Mouse (Mus musculus): ENCODE results near the gene Apc2.

The Apc2 gene

DNA sequence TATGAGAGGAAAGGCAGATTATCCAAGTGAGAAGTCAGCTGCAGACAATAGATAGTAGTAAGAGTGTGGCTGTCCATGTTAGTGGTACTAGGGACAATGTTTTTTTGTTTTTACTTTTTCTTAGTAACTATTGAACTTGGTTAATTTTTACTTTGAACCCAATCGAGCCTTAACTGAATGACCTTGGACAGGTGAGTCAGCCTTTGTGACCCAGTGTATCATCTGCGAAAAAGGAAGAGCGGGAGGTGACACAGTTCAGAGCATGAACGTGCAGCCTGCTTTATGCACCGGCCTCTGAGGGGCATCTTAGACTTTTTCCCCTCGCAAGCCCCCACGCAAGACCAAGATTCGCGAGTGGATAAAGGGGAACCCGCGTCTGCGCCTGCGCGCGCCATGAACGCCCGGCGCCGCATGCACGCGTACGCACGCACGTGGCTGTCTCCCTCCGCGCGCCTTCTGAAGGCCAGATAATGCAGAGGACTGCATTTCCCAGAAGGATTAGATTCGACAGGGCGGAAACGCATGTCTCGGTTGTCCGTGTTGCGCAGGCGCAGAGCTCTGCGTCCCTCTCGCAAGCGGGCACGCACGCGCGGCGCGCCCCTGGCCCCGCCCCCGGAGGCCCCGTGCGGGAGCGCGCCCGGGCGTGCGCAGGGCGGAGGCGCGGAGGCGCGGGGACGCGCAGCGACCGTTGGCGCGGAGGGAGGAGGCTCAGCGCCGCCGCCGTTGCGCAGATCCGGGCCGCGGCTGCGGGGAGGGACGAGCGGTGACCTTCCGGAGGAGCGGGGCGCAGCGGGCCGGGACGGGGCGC is 31.2 kb upstream of the Apc2 start:
- DNase-seq: peak; percentile 99

DNA sequence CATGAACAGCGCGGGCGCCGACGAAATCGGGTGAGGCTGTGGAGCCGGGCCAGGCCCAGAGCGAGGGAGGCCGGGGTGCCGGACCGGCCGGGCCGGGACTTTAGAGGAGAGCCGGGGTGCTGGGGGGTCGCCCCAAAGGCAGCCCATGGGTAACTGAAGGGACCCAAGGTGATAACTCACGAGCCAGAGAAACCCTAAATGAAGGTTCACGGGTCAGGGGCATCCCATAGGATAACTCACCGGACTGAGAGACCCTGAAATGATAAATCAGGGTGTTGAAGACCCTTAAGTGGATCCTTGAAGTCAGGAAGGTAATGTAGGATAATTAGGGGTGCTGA is 30.7 kb upstream of the Apc2 start:
- no peak for DNase-seq

DNA sequence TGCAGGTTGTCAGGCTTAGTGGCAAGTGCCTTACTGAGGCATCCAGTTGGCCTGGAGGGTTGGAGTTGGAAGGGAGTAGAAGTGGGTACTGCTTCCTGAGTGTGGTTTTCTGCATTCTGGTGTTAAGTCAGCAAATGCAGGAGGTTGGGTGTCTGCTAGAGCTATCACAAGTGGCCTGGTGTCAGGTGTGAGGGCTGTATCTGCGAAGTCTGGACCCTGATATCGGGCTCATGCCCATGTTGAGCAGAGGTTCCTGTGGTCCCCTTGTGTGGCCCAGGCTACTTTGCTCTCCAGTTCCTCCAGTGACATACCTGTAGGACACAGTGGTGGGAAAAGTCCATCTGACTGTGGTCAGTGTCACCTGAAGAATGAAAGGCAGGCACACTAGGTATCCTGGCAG is 25.7 kb upstream of the Apc2 start:
- no peak for DNase-seq

DNA sequence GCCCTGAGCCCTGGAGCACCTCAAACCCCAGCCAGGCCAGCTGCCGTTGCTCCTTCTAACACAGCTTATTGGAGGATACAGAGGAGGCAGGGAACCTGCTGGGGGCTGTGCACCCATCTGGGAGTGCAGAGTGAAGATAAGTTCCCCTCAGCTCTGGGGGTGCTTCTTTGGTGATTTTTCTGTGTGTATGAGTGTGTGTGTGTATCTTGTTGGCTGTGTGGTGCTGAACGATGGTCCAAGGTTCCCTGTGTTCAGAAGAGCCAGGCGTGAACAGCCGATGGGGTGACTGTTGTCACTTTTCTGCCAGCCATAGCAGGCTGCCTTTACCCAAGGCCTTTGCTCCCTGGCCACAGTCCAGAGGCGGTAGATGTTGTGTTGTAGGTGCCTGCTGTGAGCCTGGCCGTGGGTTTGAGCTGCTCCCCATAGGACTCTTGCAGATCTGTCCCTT is 25.0 kb upstream of the Apc2 start:
- no peak for DNase-seq

DNA sequence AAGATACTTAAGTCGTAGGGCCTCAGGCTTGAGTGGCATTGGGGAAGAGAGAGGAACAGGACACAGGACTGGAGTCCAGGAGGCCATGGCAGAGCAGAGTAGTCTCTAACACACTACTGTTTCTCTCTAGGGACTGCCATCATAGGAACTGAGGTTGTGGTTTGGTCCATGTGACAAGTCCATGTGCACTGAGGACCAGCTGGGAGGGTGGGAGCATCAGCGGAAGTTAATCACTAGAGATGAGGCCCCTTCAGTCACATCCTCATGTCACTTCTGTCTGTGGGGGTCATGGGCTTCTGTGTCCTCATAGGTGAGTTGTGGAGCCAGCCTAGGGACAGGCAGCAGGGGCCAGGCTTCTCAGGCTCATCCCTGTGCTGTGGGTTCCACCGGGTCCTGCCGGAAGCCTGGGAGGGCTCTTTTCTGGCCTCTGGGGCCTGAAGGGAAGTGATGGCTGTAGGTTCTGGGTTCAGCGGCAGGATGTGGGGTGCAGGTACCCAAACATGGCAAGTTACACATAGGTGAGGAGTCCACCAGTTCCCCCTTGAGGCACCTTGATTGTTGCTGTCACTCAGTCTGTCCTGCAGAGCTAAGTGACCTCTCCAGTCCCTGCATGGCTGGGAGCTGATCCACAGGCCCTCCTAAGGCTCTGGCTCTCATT is 24.5 kb upstream of the Apc2 start:
- no peak for DNase-seq

DNA sequence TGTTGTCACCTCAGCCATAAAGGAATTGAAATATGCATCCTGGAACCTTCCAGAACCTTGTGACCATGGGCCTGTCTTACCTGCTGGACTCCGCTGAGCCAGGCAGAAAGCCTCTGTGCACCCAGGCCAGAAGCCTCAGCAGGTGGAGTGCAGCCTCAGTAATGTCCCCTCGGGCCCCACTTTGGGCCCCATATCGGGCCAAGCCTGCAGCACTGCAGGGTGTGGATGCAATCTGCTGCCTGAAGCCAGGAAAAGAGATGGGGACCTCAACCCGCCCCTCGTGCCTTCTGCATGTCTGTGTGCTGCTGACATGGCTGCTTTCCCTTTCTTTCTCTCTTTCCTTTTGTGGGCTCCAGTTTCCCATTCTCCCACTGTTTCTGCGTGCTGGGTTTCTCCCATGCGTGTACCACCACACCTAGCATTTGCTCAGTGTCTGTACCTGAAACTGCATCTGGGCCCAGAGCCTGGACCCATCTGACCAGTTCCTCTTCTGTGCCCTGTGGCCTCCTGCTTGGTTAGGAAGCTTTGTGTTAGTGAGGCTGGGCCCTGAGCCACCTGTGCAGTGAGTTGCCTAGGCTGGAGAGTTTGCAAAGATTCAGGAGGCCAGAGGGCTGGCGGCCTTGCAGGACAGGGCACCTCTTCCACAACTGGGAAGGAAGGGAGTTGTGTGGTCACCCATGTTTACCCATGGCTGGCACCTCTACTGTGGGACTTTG is 23.7 kb upstream of the Apc2 start:
- DNase-seq: no peak

DNA sequence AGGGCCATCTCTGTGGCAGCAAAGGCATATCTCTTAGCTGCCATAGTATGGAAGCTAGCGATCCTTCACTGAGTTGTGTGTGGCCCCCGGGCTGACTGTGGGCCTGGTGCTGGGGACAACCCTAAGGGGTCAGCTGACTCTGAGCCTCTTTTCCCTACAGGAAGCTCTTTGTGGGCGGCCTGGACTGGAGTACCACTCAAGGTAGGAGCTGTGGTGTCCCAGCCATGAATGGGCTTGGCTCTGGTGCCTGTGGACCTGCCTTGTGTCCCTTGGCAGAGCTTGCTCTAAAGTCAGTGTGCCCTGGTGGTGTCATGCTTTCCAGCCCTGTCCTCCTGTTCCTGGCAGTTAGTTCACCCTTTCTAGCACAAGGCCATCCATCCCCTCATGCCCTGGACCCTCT is 21.9 kb upstream of the Apc2 start:
- no peak for DNase-seq

DNA sequence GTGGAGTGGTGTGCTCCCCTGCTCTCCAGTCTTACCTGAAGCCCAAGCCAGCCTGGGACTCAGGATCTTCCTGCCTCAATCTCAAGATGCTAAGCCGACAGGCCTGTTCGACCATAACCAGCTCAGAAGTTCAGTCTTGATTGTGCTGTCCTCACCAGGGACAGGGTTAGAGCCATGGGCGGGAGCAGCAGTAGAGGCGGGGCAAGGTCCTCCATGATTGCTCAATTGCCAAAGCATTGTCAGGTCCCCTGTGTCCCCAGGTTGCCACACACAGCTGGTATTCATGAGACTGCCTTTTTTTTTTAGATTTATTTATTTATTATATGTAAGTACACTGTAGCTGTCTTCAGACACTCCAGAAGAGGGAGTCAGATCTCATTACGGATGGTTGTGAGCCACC is 19.5 kb upstream of the Apc2 start:
- DNase-seq: no peak

DNA sequence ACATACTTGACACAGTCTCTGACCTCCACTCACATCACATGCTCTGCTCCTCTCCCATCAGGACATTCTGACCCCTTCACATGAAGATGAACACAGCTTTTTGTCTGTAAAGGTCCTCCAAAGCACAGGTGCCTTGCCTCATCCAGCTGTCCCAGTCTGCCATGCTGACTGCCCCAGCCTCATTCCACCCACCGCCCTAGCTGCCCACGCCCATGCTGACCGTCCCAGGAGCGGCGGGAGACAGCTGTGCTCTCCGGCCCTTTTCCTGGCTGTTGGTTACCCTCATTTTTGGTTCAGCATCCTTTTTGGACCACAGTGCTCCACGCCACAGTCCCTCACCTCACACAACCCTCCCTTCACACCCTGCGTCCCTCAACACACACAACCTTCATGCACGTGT is 17.4 kb upstream of the Apc2 start:
- no peak for DNase-seq

DNA sequence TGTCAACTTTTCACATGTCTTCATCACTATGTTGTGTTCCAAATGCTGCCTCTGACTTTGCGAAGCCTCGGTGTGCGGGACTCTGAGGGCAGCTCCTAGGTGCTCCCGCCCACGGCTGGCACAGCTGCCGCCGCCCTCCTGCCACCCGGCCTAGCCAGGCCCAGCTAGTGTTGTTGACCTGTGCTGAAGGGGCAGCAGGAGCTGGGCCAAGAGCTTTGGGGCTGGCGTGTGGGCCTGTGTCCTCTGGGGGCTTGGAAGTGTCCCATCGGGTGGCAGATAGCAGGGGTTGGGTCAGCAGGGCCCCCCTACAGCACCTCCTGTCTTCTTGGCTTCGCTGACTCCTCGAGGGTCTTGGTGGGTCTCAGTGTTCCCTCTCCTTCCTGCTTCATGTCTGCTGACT is 16.5 kb upstream of the Apc2 start:
- no peak for DNase-seq

DNA sequence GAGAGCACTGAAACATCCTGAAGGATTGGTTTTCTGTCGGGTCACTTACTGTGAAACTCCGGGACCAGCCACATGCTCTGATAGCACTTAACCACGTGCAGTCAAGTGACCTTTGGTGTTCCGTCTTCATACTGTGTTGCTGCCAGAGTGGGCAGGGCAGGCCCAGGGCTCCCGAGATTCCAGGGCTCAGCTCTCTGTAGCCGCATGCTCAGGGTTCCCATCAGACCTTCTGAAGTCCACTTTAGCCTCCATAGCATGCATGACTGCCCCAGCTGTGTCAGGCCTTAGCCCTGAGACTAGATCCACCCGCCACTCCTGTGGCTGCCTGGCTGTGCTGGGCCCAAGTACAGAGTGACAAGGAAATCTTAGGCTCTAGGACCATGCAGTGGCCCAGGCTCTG is 14.5 kb upstream of the Apc2 start:
- DNase-seq: no peak

DNA sequence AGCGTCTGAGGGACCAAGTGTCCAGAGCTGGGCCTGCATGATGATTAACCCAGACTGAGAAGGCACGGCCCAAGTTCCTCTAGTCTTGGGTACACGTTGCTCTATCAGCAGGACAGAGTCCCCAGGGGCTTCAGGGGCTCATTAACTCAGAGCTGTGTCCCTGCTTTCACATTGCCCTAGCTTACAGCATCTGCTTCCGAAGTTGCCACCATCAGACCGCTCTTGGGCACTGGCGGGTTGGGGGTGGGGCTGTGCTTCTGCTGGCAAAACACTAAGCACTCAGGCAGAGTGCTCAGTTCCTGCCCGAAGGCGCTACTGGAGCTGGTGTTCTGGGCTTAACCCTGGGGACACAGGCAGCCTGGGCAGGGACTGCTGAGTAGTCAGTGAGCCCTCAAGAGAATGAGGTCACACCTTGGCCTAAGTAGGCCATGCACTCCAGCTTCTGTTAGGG is 13.8 kb upstream of the Apc2 start:
- no peak for DNase-seq

DNA sequence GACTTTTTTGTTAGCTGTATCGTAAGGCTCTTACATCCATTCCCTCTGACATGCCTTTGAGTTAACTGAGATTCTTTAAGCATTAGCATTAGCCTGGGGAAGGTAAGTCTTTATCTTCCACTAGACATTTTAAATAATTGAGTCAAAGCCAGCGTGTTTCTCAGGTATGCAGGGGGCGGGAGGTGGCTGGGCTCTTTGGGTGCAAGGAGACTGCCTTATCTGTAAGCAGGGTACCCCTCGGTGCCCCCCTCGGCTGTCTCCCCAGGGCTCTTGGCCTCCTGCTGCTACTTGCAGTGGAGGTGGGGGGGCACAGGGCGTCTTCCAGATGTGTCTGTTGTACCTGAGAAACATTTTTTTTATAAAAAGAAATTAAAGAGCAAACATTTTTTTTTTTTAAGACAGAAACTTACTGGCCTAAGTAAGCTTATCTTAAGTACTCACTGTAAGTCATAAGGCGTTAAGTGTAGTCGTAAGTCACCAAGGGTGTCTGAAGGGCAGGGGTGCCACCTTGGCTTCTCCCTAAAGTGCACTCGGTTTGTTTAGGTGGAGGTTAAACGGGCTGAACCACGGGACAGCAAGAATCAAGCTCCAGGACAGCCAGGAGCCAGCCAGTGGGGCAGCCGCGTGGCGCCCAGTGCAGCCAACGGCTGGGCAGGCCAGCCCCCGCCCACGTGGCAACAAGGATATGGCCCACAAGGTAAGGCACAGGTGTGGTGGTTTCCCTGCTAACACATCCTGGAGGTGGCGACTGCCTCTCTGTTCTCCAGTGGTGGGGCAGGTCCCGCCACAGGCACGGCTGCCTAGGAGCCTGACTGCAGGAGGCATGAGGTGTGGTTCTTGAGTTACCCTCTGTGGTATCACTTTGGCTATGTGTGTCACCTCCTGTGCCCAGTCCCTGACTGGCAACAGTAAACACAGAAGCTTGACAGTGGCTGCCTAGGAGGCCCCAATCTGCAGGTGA is 13.0 kb upstream of the Apc2 start:
- DNase-seq: no peak

DNA sequence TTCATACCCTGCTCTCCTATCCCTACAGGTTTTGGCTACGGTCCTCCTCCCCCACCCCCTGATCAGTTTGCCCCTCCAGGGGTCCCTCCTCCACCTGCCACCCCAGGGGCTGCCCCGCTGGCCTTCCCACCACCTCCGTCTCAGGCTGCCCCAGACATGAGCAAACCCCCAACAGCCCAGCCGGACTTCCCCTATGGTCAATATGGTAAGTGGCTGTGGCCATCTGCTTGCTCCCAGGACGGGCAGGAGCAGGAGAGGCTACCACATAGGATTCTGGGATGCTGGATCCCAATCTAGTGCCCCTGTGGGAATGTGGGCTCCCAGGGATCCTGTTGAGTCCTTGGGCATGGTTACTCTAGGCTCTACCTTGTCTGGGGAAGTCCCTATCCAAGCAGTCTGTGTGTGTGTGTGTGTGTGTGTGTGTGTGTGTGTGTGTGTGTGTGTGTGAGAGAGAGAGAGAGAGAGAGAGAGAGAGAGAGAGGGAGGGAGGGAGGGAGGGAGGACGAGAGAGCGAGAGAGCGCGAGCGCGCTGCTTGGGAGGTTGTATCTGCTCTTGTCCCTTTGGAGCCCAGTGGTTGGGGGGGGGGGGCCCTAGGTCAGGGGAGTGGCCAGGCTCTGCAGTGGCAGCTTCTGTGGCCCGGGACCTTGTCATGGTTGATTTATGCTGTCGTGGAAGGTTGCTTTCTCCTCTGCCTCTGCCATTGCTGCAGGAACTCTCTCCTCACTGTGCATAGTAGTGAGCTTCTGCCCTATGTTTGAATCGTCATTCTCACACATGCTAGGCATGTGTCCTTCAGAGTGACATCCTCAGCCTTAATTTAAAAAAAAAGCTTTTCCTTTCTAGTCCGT is 10.3 kb upstream of the Apc2 start:
- DNase-seq: no peak

DNA sequence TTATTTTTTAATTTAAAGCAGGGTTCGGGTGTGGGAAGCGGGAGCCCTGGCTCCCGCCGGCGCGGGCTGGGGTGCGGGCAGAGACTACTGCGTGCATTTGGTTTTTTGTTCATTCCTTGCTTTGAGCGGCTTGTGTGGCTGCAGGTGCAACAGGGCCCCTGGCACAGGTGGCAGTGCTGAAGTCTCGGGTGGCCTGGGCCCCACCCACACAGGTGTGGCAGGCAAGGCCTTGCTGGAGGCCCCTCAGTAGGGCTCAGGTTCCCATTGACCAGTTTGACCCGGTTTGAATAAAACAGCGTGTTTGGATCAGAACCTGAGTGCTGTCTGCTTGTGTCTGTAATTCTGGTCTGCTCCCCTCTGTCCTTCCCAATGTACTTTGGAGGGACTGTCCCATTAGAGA is 7.7 kb upstream of the Apc2 start:
- DNase-seq: no peak

DNA sequence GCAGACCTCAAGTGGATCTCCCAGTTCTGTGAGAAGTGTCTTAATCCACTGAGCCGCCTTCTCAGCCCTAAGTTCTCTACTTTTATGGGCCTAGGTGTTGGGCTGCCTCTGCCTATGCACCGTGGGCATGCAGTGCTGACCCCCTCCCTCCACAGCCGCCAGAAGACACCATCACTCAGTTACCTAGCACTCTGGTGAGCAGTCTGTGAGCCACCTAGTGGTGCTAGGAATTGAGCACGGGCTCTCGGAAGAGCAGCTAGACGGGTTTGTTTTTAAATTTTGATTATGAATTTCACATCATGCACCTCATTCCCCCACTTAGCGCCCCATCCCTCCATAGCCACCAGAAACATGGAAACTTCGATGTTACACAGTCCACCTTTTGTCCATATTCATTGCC is 7.1 kb upstream of the Apc2 start:
- no peak for DNase-seq

DNA sequence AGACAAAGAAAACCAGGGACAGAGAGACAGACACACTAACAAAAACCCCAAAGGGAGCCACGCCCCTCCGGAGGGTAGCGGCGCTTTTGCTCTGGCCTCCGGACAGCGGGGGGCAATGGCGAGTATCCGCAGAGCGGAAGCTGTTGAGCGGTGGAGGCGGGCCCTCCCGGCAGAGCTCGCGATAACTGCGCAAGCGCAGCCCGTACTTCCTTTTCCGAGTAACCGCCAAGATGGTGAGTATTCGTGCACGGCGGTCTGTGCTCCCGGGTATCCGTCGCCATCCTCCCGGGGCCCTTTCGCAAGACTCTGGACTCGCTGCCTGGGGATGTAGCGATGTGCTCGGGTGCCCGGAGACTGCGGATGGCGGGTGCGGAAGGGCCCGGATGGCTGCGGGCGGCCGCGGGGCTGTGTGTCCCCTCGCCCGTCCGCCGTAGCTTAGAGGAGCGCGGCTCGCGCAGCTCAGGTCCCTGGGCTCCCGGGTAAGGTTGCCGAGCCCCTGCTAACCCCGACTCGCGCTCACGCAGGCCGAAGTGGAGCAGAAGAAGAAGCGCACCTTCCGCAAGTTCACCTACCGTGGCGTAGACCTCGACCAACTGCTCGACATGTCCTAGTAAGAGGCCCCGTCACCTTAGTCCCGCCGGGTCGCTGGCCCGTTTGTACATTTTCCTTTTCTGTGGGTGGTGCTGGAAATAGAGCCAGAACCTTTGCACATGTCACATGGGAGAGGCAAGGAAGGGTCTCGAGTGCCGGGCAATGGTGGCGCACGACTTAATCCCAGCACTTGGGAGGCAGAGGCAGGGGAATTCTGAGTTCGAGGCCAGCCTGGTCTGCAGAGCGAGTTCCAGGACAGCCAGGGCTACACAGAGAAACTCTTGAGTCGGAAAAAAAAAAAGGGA is 3.3 kb upstream of the Apc2 start, which contains the start of gene Rps15:
Gene Rps15 (plus strand): TSS at position 203 of the 896 bp plus-strand sequence.
- DNase-seq: peak; percentile 93

DNA sequence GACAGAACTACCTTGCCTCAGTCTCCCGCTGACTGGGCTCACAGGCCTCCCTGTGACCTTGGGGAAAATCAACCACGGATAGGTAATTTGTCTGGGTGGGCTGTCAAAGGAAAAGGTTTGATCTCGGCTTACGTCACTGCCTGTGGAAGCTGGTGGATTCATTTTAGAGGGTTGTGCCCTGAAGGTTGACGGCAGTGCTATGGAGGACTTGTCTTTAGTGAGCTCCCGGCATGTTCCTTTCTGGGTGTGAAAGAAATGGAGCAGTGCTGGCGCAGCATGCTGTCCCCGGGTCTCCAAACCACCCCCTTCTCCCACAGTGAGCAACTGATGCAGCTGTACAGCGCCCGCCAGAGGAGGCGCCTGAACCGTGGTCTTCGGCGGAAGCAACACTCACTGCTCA is 2.5 kb upstream of the Apc2 start:
- peak; percentile 25 for DNase-seq

DNA sequence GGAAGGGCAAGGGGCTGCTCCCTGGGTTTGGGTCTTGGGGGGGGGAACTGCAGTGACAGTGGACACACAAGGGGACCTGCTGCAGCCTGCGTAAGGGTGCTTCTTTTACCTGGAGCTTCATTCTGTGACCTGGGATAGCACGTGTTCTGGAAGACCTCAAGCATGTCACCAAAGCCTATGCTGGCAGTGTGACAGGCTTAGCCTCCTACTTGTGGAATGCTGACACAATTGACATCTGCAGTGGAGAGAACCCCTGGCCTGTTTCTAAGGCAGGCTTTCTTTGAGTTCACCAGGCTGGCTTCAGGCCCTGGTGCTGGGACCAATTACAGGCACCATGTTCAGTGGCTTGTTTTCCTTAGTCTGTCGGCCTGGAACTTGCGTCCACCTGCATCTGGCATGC is 1.5 kb upstream of the Apc2 start:
- DNase-seq: no peak

DNA sequence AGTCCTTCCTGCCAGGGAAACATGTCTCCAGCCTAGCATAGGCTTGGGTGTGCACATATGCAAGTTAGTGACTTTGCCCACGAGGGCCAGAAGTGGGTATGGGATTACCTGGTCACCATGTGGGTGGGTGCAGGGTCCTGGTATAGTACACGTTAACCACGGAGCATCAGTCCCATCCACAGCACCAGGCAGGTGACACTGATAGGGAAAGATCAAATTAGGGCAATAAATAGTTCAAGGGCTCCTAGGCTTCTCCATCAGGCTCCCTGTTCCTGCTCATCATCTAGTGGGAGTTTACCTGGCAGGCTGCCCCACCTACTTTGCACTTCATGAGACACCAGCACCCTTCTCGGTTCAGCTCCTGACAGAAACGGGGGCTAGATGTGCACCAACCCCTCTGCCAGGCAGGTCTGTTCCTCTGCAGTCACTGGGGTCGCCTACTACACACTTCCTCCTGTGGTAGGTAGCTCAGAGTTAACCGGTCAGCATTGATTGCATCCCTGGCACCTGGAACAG is 931 bp upstream of the Apc2 start:
- DNase-seq: no peak

DNA sequence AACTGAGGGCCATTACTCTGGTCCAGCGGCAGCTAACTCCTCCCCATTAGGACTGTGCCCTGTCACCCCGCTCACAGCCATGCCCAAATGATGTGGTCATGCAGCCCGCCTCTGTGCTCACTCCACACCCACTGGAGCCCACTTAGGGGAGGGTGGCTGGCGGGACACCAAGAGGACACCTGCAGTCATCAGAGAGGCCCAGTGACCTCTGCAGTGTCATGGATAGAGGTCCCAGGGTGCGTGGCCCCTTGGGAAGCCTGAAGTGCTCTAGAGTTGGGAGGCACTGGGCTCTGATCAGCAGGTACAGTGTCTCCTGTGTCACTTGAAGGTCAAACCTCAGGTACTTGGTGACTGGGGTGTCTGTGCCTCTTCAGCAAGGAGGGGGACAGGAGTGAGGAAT is 1.0 kb downstream of the Apc2 start:
- no peak for DNase-seq
